ENCODE assay signal across 8 mouse cellular contexts in genomic region chr5:78584823-78585222, GRCm38 (mm10).
DNase-seq lines count a peak whose midpoint lies in the region; ATAC-seq lines count a peak whose summit lies in the region.

No protein-coding gene starts in this region.

- no peaks in the 10 kb centered on the region for H3K27me3 ChIP-seq in hindbrain, embryonic 16.5 days (replicated peaks; ENCODE audit: control insufficient read depth, insufficient read depth, low read length)

- no peaks in the 10 kb centered on the region for H3K36me3 ChIP-seq in hindbrain, embryonic 16.5 days (ENCODE audit: control insufficient read depth, insufficient read depth, low read length)

- no peaks in the 10 kb centered on the region for H3K9me3 ChIP-seq in hindbrain, embryonic 16.5 days (ENCODE audit: control insufficient read depth, low read length)

- H3K4me2 ChIP-seq in hindbrain, embryonic 16.5 days (ENCODE audit: low read length): no peak overlapping the region

- peak; percentile 93 for DNase-seq in brain, adult 2 months (ENCODE audit: low read depth, low spot score)
- DNase-seq in cerebellum, postnatal 25 days: peak; percentile 49 to 53
- DNase-seq in mesoderm, embryonic 11.5 days (ENCODE audit: low read depth, low spot score): peak; percentile 44
- no peak for DNase-seq in testis, postnatal 14 days (ENCODE audit: low spot score)
- DNase-seq in heart, adult 8-10 months (ENCODE audit: low spot score): no peak
- DNase-seq in thymus, postnatal 25 days: no peak

- H3K27ac ChIP-seq in hindbrain, embryonic 16.5 days (ENCODE audit: low read depth, low read length): no peak overlapping the region

- WGBS in hindbrain, embryonic 16.5 days: 36% methylated on average over 1 of the region's 1 CpGs

- ATAC-seq in hindbrain, embryonic 16.5 days: peak; percentile 99
- ATAC-seq in erythroid progenitor cell, adult 5-6 weeks (replicated peaks; ENCODE audit: low FRiP score, poor library complexity, severe bottlenecking): no peak

- no peaks in the 10 kb centered on the region for H3K4me1 ChIP-seq in hindbrain, embryonic 16.5 days (ENCODE audit: control insufficient read depth, insufficient read depth, low read depth, low read length)

- H3K4me3 ChIP-seq in hindbrain, embryonic 16.5 days (ENCODE audit: low read length): no peak overlapping the region

- H3K9ac ChIP-seq in hindbrain, embryonic 16.5 days (ENCODE audit: low read depth, low read length): no peak overlapping the region

Comparison
In these comparisons a context has a peak if more than half of its experiments do, and no peak if none do; other contexts are left out.
1. DNase-seq: peak in brain, adult 2 months (single experiment), cerebellum, postnatal 25 days (2 of 2) and mesoderm, embryonic 11.5 days (single experiment); none in testis, postnatal 14 days (single experiment), heart, adult 8-10 months (single experiment) and thymus, postnatal 25 days (single experiment).